Mouse (Mus musculus): ENCODE measurements around the gene Ly6c2. TPM values are rescaled to one million over a fixed set of nuclear protein-coding genes. Genes with fewer than 3 reads are reported as not detected.
"Not testable (repeated sequence)": the region's sequence is repeated elsewhere in the genome, so short reads cannot be mapped to it uniquely, and the experiment has no call there.

Gene Ly6c2
- polyA plus RNA-seq, 1 experiment from 2014 or later, result 0.92 TPM

DNA sequence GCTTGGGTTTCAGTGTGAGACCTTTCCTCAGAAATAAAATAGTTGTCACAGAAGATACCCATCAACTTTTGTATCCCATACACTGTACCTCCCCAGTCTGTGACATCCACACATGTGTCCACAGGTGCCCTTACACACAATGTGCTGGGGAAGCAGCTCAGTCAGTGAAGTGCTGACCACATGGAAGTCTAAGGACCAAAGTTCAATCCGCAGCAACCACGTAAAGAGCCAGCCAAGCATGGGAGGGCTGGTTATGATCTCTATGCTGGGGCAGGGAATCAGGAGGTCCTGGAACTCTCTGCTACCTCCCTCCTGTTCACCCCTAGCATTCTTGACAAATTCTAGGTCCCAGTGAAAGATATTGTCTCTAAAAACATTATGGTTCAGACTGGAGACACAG is 20.6 kb upstream of the Ly6c2 start:
- H3K27me3 ChIP-seq (replicated peaks; ENCODE audit: control insufficient read depth, insufficient read depth, low read length); H3K27ac ChIP-seq (ENCODE audit: low read depth, low read length); H3K36me3 ChIP-seq (ENCODE audit: control insufficient read depth, insufficient read depth, low read length); H3K9me3 ChIP-seq (ENCODE audit: control insufficient read depth, low read length); H3K4me1 ChIP-seq (replicated peaks; ENCODE audit: control insufficient read depth, insufficient read depth, low read length); H3K4me2 ChIP-seq; H3K4me3 ChIP-seq (ENCODE audit: low read depth, low read length); H3K9ac ChIP-seq (ENCODE audit: low read depth, low read length); DNase-seq (ENCODE audit: low spot score); ATAC-seq (replicated peaks; ENCODE audit: low FRiP score): not testable (repeated sequence)
- WGBS, result 75% methylated on average over 2 of the region's 2 CpGs

DNA sequence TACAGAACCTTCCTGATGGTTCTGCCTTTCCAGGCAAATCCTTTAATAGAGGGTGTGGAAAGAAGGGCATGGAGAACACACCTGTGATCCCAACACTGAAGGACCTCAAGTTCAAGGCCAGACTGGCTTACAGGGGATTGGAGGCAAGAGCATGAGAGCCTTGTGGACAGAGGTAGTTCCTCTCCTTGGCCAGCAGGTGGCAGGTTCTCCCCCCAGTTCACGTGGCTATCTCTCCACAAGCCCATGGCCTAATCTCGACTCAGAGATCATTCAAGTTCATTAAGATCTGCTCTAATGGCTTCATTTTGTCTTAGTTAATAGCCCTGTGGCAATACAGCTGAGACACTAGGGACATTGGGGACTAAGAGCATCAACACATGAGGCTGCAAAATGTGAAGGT is 8.3 kb upstream of the Ly6c2 start:
- WGBS, result 10% methylated on average over 2 of the region's 2 CpGs
- ATAC-seq (replicated peaks; ENCODE audit: low FRiP score), result no peak

GRCm38 (mm10) chr15:75118742-75119141 is 7.0 kb upstream of the Ly6c2 start:
- not testable (repeated sequence) for H3K36me3 ChIP-seq (ENCODE audit: control insufficient read depth, insufficient read depth, low read length); H3K4me1 ChIP-seq (replicated peaks; ENCODE audit: control insufficient read depth, insufficient read depth, low read length); DNase-seq (ENCODE audit: low spot score); H3K9me3 ChIP-seq (ENCODE audit: control insufficient read depth, low read length); ATAC-seq (replicated peaks; ENCODE audit: low FRiP score); H3K4me2 ChIP-seq; H3K27ac ChIP-seq (ENCODE audit: low read depth, low read length); H3K9ac ChIP-seq (ENCODE audit: low read depth, low read length); H3K4me3 ChIP-seq (ENCODE audit: low read depth, low read length); H3K27me3 ChIP-seq (replicated peaks; ENCODE audit: control insufficient read depth, insufficient read depth, low read length)
- 16% methylated on average over 5 of the region's 7 CpGs for WGBS

More for the DNA sequence above, 8.3 kb upstream of the Ly6c2 start:
- H3K4me3 ChIP-seq (ENCODE audit: low read depth, low read length), result no peak overlapping the region
- H3K9me3 ChIP-seq (ENCODE audit: control insufficient read depth, low read length), result no peaks in the 10 kb centered on the region
- no peak for DNase-seq (ENCODE audit: low spot score)
- H3K36me3 ChIP-seq (ENCODE audit: control insufficient read depth, insufficient read depth, low read length), result no peaks in the 10 kb centered on the region
- no peaks in the 10 kb centered on the region for H3K4me1 ChIP-seq (replicated peaks; ENCODE audit: control insufficient read depth, insufficient read depth, low read length)
- no peak overlapping the region for H3K4me2 ChIP-seq
- H3K27me3 ChIP-seq (replicated peaks; ENCODE audit: control insufficient read depth, insufficient read depth, low read length), result no peaks in the 10 kb centered on the region
- H3K9ac ChIP-seq (ENCODE audit: low read depth, low read length), result no peak overlapping the region
- H3K27ac ChIP-seq (ENCODE audit: low read depth, low read length), result no peak overlapping the region

- H3K27ac ChIP-seq (ENCODE audit: low read depth, low read length); H3K4me1 ChIP-seq (replicated peaks; ENCODE audit: control insufficient read depth, insufficient read depth, low read length); H3K27me3 ChIP-seq (replicated peaks; ENCODE audit: control insufficient read depth, insufficient read depth, low read length); H3K9me3 ChIP-seq (ENCODE audit: control insufficient read depth, low read length); DNase-seq (ENCODE audit: low spot score); H3K4me3 ChIP-seq (ENCODE audit: low read depth, low read length); H3K36me3 ChIP-seq (ENCODE audit: control insufficient read depth, insufficient read depth, low read length); H3K4me2 ChIP-seq; H3K9ac ChIP-seq (ENCODE audit: low read depth, low read length); ATAC-seq (replicated peaks; ENCODE audit: low FRiP score): not testable (repeated sequence)
- 88% methylated on average over 5 of the region's 5 CpGs for WGBS
Observed at GRCm38 (mm10) chr15:75117481-75117880, 5.7 kb upstream of the Ly6c2 start.

GRCm38 (mm10) chr15:75116525-75116924 is 4.8 kb upstream of the Ly6c2 start:
- WGBS, result 58% methylated on average over 2 of the region's 2 CpGs
- Histone ChIP-seq H3K9ac (ENCODE audit: low read depth, low read length) (no peak overlapping the region), H3K4me2 (no peak overlapping the region), H3K4me1 (replicated peaks; ENCODE audit: control insufficient read depth, insufficient read depth, low read length) (no peaks in the 10 kb centered on the region), H3K9me3 (ENCODE audit: control insufficient read depth, low read length) (no peaks in the 10 kb centered on the region), H3K4me3 (ENCODE audit: low read depth, low read length) (no peak overlapping the region), H3K36me3 (ENCODE audit: control insufficient read depth, insufficient read depth, low read length) (no peaks in the 10 kb centered on the region), H3K27me3 (replicated peaks; ENCODE audit: control insufficient read depth, insufficient read depth, low read length) (no peaks in the 10 kb centered on the region), H3K27ac (ENCODE audit: low read depth, low read length) (no peak overlapping the region)
- no peak for DNase-seq (ENCODE audit: low spot score)
- ATAC-seq (replicated peaks; ENCODE audit: low FRiP score), result no peak

DNA sequence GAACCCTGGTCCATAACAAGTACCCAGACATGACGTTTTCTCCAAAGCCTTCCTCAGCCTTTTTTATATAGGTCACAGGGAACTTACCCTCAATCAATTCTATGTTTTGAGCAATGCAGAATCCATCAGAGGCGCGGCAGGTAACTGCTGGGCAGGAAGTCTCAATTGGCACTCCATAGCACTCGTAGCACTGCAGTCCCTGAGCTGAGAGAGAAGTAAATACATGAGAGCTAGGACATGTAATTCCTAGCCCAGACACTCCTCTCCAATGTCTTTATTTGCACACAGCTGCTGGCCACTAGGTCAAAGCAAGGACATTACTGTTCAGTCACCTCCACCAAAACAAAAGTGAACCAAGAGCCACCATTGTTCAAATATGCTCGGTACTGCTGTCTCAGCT is 1.3 kb downstream of the Ly6c2 start:
- 66% methylated on average over 2 of the region's 5 CpGs for WGBS
- not testable (repeated sequence) for H3K4me1 ChIP-seq (replicated peaks; ENCODE audit: control insufficient read depth, insufficient read depth, low read length); DNase-seq (ENCODE audit: low spot score); ATAC-seq (replicated peaks; ENCODE audit: low FRiP score); H3K27ac ChIP-seq (ENCODE audit: low read depth, low read length); H3K4me3 ChIP-seq (ENCODE audit: low read depth, low read length); H3K36me3 ChIP-seq (ENCODE audit: control insufficient read depth, insufficient read depth, low read length); H3K9me3 ChIP-seq (ENCODE audit: control insufficient read depth, low read length); H3K9ac ChIP-seq (ENCODE audit: low read depth, low read length); H3K27me3 ChIP-seq (replicated peaks; ENCODE audit: control insufficient read depth, insufficient read depth, low read length); H3K4me2 ChIP-seq

DNA sequence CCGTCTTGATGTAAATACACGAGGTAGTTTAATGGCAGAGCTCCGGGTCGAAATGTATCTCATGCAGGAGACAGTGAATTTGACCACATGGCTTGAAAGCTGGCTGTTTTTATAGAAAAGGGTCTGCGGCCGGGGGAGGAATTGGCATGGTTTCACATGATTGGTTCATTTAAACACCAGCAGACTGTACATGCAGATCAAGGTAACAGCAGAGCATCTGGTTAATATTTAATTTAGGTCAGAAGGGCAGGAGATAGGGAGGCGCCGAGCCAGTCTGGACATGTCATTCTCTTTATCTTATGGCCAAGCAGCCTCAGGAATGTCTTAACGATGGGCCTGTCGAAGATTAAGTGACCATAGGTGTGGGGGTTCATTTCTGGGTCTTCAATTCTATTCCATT is 12.5 kb downstream of the Ly6c2 start:
- ATAC-seq (replicated peaks; ENCODE audit: low FRiP score) (no peak), DNase-seq (ENCODE audit: low spot score) (no peak)
- Histone ChIP-seq H3K27ac (ENCODE audit: low read depth, low read length) (no peak overlapping the region), H3K9ac (ENCODE audit: low read depth, low read length) (no peak overlapping the region), H3K27me3 (replicated peaks; ENCODE audit: control insufficient read depth, insufficient read depth, low read length) (no peaks in the 10 kb centered on the region), H3K36me3 (ENCODE audit: control insufficient read depth, insufficient read depth, low read length) (no peaks in the 10 kb centered on the region), H3K4me3 (ENCODE audit: low read depth, low read length) (no peak overlapping the region), H3K9me3 (ENCODE audit: control insufficient read depth, low read length) (no peaks in the 10 kb centered on the region), H3K4me2 (no peak overlapping the region), H3K4me1 (replicated peaks; ENCODE audit: control insufficient read depth, insufficient read depth, low read length) (no peaks in the 10 kb centered on the region)
- 73% methylated on average over 10 of the region's 10 CpGs for WGBS

- not testable (repeated sequence) for H3K9me3 ChIP-seq (ENCODE audit: control insufficient read depth, low read length); H3K36me3 ChIP-seq (ENCODE audit: control insufficient read depth, insufficient read depth, low read length); H3K4me1 ChIP-seq (replicated peaks; ENCODE audit: control insufficient read depth, insufficient read depth, low read length); H3K9ac ChIP-seq (ENCODE audit: low read depth, low read length); H3K4me2 ChIP-seq; H3K27ac ChIP-seq (ENCODE audit: low read depth, low read length); ATAC-seq (replicated peaks; ENCODE audit: low FRiP score); DNase-seq (ENCODE audit: low spot score); H3K4me3 ChIP-seq (ENCODE audit: low read depth, low read length); H3K27me3 ChIP-seq (replicated peaks; ENCODE audit: control insufficient read depth, insufficient read depth, low read length)
- WGBS, result 5% methylated on average over 2 of the region's 2 CpGs
Observed at GRCm38 (mm10) chr15:75088041-75088440, 23.7 kb downstream of the Ly6c2 start.

DNA sequence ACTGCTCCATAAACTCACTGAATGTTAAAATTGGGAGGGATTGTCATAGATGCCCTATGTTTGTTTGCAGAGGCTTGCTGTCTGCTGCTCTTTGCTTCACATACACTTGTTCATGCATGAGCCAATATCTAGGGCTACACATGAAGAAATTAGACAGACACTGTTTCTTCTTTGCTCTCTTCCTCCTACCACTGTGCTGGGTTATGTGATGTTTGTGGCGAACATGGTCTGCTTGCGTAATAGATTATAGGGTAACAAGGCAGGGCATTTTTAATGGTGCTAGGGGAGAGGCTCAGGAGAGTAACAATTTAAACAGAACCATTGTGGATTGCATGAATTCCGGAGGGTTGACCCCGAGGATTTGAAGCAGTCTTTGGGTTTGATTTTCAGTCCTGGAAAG is 41.8 kb downstream of the Ly6c2 start:
- ATAC-seq (replicated peaks; ENCODE audit: low FRiP score) (no peak), DNase-seq (ENCODE audit: low spot score) (no peak)
- Histone ChIP-seq H3K27ac (ENCODE audit: low read depth, low read length) (no peak overlapping the region), H3K4me1 (replicated peaks; ENCODE audit: control insufficient read depth, insufficient read depth, low read length) (no peaks in the 10 kb centered on the region), H3K4me2 (no peak overlapping the region), H3K9ac (ENCODE audit: low read depth, low read length) (no peak overlapping the region), H3K9me3 (ENCODE audit: control insufficient read depth, low read length) (no peaks in the 10 kb centered on the region), H3K27me3 (replicated peaks; ENCODE audit: control insufficient read depth, insufficient read depth, low read length) (no peaks in the 10 kb centered on the region), H3K4me3 (ENCODE audit: low read depth, low read length) (no peak overlapping the region), H3K36me3 (ENCODE audit: control insufficient read depth, insufficient read depth, low read length) (no peaks in the 10 kb centered on the region)
- 83% methylated on average over 4 of the region's 4 CpGs for whole genome bisulfite sequencing
